Mouse (Mus musculus) liver, embryonic 11.5 days (tissue): ENCODE measurements around the gene Lmf1. TPM values are rescaled to one million over a fixed set of nuclear protein-coding genes. Genes with fewer than 3 reads are reported as not detected.
A peak's percentile ranks its signal among the peaks of the same experiment; 100 is the strongest.

Source experiments
- ATAC-seq: fragments of 200-750 bp; cut with Nextera tagmentation; replicated peaks from 2 replicates; pipeline ENCODE4 v1.8.0; 2017; ENCODE audit warnings: moderate number of reproducible peaks, mild to moderate bottlenecking, moderate TSS enrichment, moderate library complexity; ENCODE audit not compliant: low FRiP score
- DNase-seq: peaks from one replicate; pipeline ENCODE4 v3.0.0-alpha.2; 2017; ENCODE audit warnings: low spot score
- H3K27ac ChIP-seq: fragments of 300-500 bp; sonication (generic); 2 replicates; pipeline ENCODE4 v1.5.1; 2014; ENCODE audit warnings: mild to moderate bottlenecking, low read depth, low read length, control low read depth
- H3K27me3 ChIP-seq: fragments of 300-500 bp; sonication (generic); replicated peaks from 2 replicates; pipeline ENCODE4 v1.6.1; 2014; ENCODE audit warnings: low read length, mixed read lengths; ENCODE audit not compliant: control insufficient read depth, insufficient read depth
- H3K36me3 ChIP-seq: fragments of 300-500 bp; sonication (generic); 2 replicates; pipeline ENCODE4 v1.6.1; 2014; ENCODE audit warnings: mild to moderate bottlenecking, low read length, moderate library complexity, mixed read lengths; ENCODE audit not compliant: control insufficient read depth, insufficient read depth
- H3K4me1 ChIP-seq: fragments of 300-500 bp; sonication (generic); replicated peaks from 2 replicates; pipeline ENCODE4 v1.6.1; 2014; ENCODE audit warnings: low read length, mixed read lengths; ENCODE audit not compliant: control insufficient read depth, insufficient read depth
- H3K4me2 ChIP-seq: fragments of 300-500 bp; sonication (generic); 2 replicates; pipeline ENCODE4 v1.6.1; 2014; ENCODE audit warnings: mild to moderate bottlenecking, control low read depth, moderate library complexity
- H3K4me3 ChIP-seq: fragments of 300-500 bp; sonication (generic); 2 replicates; pipeline ENCODE4 v1.5.1; 2014; ENCODE audit warnings: low read depth, low read length, control low read depth
- H3K9ac ChIP-seq: fragments of 300-500 bp; sonication (generic); 2 replicates; pipeline ENCODE4 v1.6.1; 2014; ENCODE audit warnings: low read depth, low read length, control low read depth
- H3K9me3 ChIP-seq: fragments of 300-500 bp; sonication (generic); 2 replicates; pipeline ENCODE4 v1.6.1; 2016; ENCODE audit warnings: low read length, inconsistent platforms, mixed read lengths; ENCODE audit not compliant: control insufficient read depth
- WGBS: fragments of 180-500 bp; shearing (Covaris S2); extraction: QIAGEN DNeasy Blood & Tissue Kit; methylation state at CpG from one replicate; pipeline ENCODE4 v1.1.7; 2014; 5-methylcytosine and 5-hydroxymethylcytosine counted together
- polyA plus RNA-seq: library from polyadenylated mRNA; unstranded; fragments of >200 nt; fragmentation: Nextera tagmentation; extraction: Ambion mirVana; gene quantifications from 2 replicates; pipeline ENCODE4 v1.2.1, GENCODE M21; 2014

The Lmf1 gene
- 23.8 and 29.1 TPM in 2 replicates for polyA plus RNA-seq

DNA sequence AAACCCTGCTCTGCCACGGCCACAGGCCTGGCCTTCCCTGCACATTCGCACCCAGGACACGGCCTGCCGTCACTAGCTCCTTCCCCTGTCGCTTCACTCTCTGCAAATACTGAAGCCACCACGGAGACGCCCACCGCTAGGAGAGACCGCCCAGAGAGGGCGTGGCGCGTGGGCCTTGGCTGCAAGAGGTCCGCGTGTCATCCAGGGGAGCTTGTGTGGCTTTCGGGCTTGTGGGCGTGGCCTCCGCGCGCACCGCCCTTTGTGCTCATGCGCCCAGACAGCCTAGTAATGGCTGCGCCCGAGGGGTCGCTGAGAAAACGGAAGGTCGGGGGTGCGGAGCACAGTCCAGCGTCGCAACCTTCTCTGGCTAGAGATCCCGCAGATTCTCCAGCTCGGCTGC, at the start of gene Lmf1:
Gene Lmf1, plus strand, starts transcription at position 166 of the 400 bp plus-strand sequence.
- peaks cover 13% of the 10 kb centered on the region for H3K4me1 ChIP-seq
- ATAC-seq, result peak; percentile 96
- H3K27me3 ChIP-seq, result no peaks in the 10 kb centered on the region
- peak within 1 kb of the TSS; percentile 88 for H3K27ac ChIP-seq
- no peaks in the 10 kb centered on the region; the same call in 1 of the 2 replicates for H3K36me3 ChIP-seq
- peak within 1 kb of the TSS; percentile 97 for H3K4me2 ChIP-seq
- DNase-seq, result peak; percentile 94
- H3K9me3 ChIP-seq, result no peaks in the 10 kb centered on the region
- H3K9ac ChIP-seq, result peak within 1 kb of the TSS; percentile 90
- under 1% methylated on average over 31 of the region's 31 CpGs for WGBS
- H3K4me3 ChIP-seq, result peak within 1 kb of the TSS; percentile 81

DNA sequence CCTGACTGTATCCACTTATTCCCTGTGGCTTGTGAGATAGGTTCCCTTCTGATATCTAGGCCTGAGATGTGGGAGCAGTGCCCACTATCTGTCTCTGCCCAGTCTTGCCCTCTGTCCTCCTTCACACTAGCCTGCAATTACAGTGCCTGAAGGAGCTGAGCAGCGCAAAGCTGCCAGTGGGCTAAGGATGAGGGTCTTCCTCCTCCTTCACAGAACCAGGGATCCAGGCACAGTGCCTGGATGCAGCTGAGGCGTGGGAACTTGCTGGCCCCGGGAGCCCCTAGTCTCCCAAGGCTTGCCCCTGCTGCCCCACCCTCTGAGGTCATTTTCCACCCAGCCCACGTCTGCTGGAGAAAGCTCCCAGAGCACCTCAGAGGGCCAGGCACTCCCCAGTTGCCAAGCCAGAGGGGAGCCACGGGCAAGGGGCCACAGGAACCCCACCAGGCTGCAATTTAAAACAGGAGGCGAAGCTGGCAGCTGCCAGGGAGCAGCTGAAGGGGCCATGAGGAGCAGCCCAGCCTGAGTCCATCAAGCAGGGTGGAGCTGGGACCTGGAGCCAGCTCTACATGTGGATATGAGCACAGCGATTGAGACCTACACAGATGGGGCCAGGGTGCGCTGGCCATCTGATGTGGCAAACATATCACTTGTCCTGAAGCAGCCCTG, 48.4 kb upstream of the Lmf1 start:
- no peak for ATAC-seq
- no peak overlapping the region for H3K27ac ChIP-seq
- no peak overlapping the region for H3K4me3 ChIP-seq
- no peaks in the 10 kb centered on the region for H3K4me1 ChIP-seq
- no peak for DNase-seq
- H3K27me3 ChIP-seq, result 0 out of 2 replicates have a peak, but pooled peaks cover 3% of the 10 kb centered on the region
- no peaks in the 10 kb centered on the region for H3K36me3 ChIP-seq
- 54% methylated on average over 8 of the region's 8 CpGs for WGBS
- H3K4me2 ChIP-seq, result no peak overlapping the region
- no peak overlapping the region for H3K9ac ChIP-seq
- H3K9me3 ChIP-seq, result no peaks in the 10 kb centered on the region

DNA sequence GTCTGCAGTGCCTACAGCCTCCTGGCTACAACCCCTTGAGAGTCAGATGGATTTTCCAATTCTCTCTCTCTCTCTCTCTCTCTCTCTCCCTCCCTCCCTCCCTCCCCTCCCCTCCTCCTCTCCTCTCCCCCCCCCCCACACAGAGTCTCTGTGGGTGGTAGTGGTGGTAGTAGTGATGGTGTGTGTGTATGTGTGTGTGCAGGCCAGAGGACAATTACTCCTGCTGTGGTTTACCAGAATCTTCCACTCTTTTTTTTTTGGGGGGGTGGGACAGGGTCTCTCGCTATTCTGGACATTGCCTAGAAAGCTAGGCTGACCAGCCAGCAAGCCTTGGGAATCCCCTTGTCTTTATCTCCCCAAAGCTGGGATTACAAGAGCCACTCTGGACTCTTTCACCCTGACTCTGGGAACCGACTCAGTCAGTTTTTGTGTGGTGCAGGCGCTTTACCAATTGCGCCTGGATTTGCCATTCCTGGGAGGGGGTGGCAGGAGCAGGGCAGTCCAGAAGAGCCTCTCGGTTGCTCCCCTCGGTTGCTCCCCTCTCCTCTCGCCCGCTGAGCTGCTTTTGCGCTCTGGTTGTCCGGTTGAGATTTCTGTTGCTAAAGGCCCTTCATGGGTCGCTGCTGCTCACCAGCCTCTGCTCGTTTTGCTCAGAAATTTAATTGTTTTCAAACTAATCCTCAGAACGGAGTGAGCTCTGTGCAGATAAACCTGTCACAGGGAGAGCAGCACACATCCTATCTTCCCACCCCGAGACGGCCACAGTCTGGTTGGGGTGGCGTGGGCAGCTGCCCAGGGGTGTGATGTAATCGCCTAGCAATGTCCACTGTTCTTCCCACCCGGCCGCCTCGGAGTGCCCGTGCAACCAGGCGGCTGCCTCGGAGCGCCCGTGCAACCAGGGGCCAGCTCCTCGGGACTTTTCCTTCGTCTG, 39.7 kb upstream of the Lmf1 start:
- no peak overlapping the region for H3K27ac ChIP-seq
- DNase-seq (no peak), ATAC-seq (no peak)
- 0 out of 2 replicates have a peak, but pooled peaks cover under 1% of the 10 kb centered on the region for H3K27me3 ChIP-seq
- peak overlapping the region; percentile 21 for H3K4me2 ChIP-seq
- no peak overlapping the region for H3K9ac ChIP-seq
- no peak overlapping the region for H3K4me3 ChIP-seq
- WGBS, result 48% methylated on average over 27 of the region's 27 CpGs
- no peaks in the 10 kb centered on the region for H3K4me1 ChIP-seq
- H3K9me3 ChIP-seq, result no peaks in the 10 kb centered on the region
- no peaks in the 10 kb centered on the region for H3K36me3 ChIP-seq

DNA sequence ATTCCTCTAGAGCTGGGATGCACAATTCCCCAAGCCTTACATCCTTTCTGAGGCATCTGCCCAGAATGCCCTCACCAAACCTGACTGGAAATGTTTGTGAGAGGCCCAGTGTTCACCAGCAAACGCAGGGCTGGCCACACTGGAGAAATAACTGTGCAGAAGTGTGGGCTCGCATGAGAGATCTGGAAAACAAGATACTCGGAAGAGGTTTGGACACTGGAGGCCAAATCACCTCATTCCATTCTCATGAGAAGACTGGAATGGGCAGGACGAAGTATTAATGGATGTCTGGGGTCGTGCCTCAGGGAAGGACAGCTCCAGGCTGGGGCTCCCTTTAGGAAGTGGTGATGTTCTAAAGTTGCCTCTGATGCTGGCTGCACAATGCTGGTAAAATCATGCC, 38.2 kb upstream of the Lmf1 start:
- H3K4me1 ChIP-seq, result no peaks in the 10 kb centered on the region
- DNase-seq (no peak), ATAC-seq (no peak)
- WGBS, result 69% methylated on average over 5 of the region's 5 CpGs
- H3K27me3 ChIP-seq, result 0 out of 2 replicates have a peak, but pooled peaks cover 2% of the 10 kb centered on the region
- no peak overlapping the region for H3K4me3 ChIP-seq
- no peak overlapping the region for H3K9ac ChIP-seq
- no peaks in the 10 kb centered on the region for H3K9me3 ChIP-seq
- no peak overlapping the region for H3K4me2 ChIP-seq
- no peak overlapping the region for H3K27ac ChIP-seq
- no peaks in the 10 kb centered on the region for H3K36me3 ChIP-seq

DNA sequence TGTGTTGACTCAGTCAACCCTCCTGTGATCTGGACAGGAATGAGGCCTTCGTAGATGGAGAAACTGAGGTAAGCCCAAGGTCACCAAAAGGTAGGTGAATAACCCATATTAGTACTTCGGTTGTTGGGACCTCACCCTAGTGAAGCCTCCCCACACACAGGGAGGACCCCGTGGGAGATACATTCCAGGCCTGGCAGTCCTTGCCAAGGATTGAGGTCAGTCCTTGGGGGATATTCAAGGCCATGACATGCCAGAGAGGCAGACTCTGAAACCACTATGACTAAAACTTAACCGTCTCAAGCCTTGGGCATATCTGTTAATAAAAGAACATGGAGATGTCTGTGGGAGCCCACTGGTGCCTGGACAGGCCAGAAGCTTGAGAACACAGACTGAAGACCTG, 37.1 kb upstream of the Lmf1 start:
- Histone ChIP-seq H3K9ac (no peak overlapping the region), H3K4me3 (no peak overlapping the region), H3K4me2 (no peak overlapping the region), H3K9me3 (no peaks in the 10 kb centered on the region), H3K36me3 (no peaks in the 10 kb centered on the region), H3K27me3 (0 out of 2 replicates have a peak, but pooled peaks cover 2% of the 10 kb centered on the region), H3K4me1 (no peaks in the 10 kb centered on the region), H3K27ac (no peak overlapping the region)
- 77% methylated on average over 4 of the region's 4 CpGs for WGBS
- no peak for DNase-seq
- no peak for ATAC-seq

DNA sequence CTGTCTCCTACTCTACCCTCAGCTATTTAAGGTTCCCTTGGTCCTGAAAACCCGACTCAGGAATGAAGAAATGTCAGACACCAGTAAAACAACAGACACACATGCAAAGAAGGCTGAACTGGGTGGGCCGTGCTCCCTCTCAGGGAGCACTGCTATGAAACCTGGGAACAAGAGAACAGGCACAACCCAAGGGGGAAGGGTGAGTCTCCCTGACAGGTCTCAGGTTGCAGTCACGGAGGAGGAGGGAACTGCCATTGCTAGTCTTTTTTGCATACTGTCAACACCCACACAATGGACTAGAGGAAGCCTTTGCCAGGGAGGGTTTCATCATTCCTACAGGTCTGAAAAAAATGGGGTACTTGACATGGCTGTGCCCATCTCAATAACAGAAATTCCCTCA, 31.9 kb upstream of the Lmf1 start:
- H3K9me3 ChIP-seq, result no peaks in the 10 kb centered on the region
- no peaks in the 10 kb centered on the region for H3K36me3 ChIP-seq
- no peaks in the 10 kb centered on the region for H3K4me1 ChIP-seq
- H3K9ac ChIP-seq, result no peak overlapping the region
- H3K27me3 ChIP-seq, result 0 out of 2 replicates have a peak, but pooled peaks cover 2% of the 10 kb centered on the region
- H3K27ac ChIP-seq, result no peak overlapping the region
- no peak overlapping the region for H3K4me2 ChIP-seq
- no peak for DNase-seq
- WGBS, result 37% methylated on average over 3 of the region's 3 CpGs
- no peak overlapping the region for H3K4me3 ChIP-seq
- ATAC-seq, result no peak

DNA sequence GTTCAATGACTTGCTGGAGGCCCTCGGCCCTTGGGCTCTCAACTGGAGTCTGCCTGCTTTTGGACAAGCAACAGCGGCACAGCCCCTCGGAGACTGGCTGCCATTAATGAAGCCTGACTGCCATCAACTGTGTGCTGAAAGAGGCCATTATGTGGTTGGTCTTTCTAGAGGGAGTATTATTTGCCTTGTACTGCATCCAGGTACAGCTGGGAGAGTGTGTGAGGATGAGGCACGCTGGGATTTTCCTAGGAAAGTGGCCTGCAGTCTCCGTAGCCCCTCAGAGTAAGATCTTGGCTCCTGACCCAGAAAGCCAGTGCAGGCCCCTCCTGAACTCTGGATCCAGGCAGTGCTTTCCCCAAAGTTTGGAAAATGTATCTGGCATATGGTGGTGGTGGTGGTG, 28.9 kb upstream of the Lmf1 start:
- Histone ChIP-seq H3K27me3 (peaks cover 3% of the 10 kb centered on the region), H3K4me1 (no peaks in the 10 kb centered on the region), H3K4me3 (no peak overlapping the region), H3K4me2 (no peak overlapping the region), H3K36me3 (no peaks in the 10 kb centered on the region), H3K27ac (no peak overlapping the region), H3K9me3 (no peaks in the 10 kb centered on the region), H3K9ac (no peak overlapping the region)
- ATAC-seq (no peak), DNase-seq (no peak)
- WGBS, result 81% methylated on average over 5 of the region's 5 CpGs

DNA sequence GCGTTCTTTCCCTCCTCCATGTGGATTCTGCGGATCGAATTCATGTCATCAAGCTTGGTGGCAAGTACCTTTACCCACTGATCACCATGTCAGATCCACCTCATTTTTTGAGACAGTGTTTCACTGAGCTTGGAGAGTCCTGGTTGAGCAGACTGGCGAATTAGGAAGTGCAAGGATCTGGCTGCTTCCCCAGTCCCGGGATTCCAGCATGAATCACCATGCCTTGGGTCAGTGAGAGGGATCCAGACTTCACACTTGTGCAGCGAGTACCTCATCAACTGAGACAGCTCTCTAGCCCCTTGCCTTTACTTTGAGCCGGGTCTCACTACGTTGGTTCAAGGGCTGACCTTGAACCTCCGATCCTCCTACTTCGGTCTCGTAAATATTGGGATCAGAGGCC, 27.6 kb upstream of the Lmf1 start:
- H3K27ac ChIP-seq, result no peak overlapping the region
- WGBS, result 77% methylated on average over 11 of the region's 11 CpGs

More for the DNA sequence above, 27.6 kb upstream of the Lmf1 start:
- Histone ChIP-seq H3K27me3 (peaks cover 15% of the 10 kb centered on the region), H3K4me1 (0 out of 2 replicates have a peak, but pooled peaks cover 4% of the 10 kb centered on the region), H3K9me3 (no peaks in the 10 kb centered on the region), H3K9ac (no peak overlapping the region), H3K4me2 (no peak overlapping the region), H3K36me3 (no peaks in the 10 kb centered on the region), H3K4me3 (no peak overlapping the region)
- DNase-seq (no peak), ATAC-seq (no peak)
